Mouse (Mus musculus) kidney, postnatal 10 days (tissue): ENCODE data around the gene Knl1.
A peak's percentile ranks its signal among the peaks of the same experiment; 100 is the strongest.

ENCODE experiments used
- DNase-seq: peaks from one replicate; pipeline ENCODE4 v3.0.0; 2021; ENCODE audit warnings: mixed read lengths

The Knl1 gene

DNA sequence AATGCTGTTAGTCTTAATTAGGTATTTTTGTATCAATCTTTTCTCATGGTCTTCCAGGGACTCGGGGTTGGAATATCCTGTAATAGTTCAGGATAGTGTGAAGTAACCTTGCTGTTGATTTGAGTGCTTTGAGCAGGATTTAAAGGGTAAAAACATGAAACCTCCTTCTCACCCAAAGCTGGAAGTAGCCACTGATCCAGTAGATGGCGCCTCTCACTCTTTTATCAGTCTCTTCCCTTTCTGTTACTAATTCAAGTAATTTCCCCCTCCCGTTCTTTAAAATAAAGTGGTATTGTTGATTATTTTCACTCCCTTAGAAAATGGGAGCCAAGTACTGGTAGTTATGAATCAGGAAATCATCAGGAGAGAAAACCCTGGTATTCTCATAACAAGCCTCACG, 6.0 kb upstream of the Knl1 start:
- DNase-seq = peak; percentile 60

DNA sequence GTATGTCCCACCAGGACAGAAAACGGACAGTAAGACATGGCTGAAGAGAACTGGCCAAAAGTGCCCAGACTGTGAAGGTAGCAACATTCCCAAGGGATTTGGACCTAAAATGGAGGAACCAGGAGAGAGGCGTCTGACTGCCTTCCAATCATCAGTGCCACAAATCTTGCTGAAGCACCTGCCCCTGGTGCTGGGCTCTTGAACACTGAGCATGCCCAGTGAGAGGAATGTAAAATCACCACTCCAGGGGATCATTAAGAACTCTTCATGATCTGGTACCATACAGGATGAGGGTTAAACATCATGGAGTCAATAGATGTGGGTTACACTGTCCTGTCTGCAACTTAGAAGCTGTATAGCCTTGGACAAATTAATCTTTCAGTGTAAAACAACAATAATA, 1.8 kb upstream of the Knl1 start:
- DNase-seq = no peak

DNA sequence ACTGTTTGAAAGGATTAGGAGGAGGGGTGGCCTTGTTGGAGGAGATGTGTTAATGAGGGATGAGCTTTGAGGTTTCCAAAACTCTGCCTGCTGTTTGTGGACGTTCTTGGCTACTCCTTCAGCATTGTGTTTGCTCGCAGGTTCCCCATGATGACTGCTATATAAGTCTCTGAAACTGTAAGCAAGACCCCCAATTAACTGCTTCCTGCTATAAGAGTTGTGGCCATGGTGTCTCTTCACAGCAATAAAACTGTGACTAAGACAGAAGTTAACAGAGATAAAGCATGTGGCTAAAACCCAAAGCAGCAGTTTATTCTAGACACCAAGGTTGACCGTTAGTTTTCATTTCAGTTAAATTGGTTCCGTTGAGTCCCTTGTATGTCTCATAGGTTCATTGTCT, 930 bp downstream of the Knl1 start:
- no peak for DNase-seq

DNA sequence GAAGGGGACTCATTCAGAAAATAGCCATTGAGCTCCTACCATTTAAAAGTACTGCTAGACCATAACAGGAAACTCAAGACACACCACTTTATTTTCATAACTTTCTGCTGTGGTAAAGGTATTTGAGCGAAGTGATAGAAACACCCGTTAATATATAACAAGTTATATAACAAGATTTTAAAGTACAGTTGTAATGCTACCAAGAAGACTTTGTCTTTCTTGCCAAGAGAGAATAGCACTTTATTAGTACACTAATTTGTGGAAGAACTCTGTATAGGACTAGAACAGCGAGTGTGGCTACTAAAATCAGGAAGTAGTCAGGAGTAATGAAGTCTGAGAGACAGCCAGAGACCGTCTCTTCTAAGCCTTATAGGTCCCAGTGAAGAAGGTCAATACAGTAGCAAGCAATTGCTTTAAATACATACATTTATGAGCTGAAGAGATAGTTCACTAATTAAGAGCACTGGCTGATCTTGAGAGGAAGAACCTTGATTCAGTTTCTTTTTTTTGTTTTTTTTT, 3.3 kb downstream of the Knl1 start:
- no peak for DNase-seq

DNA sequence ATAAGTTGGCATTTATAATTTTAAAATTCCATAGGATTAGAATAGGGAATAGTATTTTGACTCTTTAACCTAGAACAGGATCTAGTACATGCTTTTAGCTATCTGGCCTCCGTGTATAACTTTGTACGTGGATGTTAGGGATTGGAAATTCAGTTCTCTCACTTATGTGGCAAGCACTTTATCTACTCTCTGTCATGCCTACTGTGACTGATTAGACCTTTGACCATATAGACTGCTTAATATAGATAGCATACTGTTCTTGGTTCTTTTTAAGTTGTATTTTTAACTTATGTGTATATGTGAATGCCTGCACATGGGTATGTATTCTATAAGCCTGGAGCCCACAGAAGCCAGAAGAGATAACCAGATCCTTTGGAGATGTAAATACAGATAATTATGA, 13.2 kb downstream of the Knl1 start:
- DNase-seq = no peak

DNA sequence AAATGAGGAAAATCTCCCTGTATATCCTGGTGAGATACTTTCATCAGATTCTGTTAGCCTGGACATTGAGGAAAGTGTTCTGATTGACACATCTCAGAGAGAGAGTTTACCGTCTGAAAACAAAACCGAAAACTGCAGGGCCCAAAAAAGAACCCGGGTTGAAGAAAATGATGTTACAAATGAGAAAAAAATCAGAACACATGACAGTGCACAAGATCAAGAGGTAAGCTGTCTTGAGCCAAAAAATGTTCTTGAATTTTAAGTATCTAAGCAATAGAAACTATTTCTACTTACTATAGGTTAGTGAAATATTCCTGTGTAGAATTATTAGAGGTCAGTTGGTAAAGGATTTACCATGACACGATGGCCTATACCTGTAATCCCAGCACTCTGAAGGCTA, 25.5 kb downstream of the Knl1 start:
- no peak for DNase-seq

DNA sequence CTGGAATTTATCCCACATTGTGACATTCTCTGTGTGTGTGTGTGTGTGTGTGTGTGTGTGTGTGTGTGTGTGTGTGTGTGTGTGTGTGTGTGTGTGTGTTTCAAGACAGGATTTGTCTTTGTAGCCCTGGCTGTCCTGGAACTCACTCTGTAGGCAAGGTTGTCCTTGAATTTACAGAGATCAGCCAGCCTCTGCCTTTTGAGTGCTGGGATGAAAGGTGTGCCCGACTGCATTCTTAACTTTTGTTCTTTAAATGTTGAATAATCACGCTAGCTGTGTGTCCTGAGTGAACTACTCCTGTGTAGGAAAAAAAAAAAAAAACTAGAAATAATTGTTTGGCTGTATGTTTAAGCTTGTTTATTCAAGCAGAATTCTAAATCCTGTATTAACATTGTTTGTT, 39.2 kb downstream of the Knl1 start:
- no peak for DNase-seq

DNA sequence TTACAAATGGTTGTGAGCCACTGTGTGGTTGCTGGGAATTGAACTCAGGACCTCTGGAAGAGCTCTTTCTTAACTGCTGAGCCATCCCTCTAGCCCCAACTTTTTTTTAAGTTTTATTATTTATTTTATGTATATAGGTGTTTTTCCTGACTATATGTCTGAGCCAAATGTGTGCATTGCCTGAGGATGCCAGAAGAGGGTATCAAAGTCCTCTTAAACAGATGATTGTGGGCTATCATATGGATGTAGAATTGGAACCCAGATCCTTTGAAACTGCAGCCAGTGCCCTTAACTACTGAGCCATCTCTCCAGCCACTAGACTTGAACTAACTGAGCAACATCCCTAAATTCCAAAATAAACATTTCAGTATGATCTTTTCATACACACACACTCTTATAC, 54.6 kb downstream of the Knl1 start:
- DNase-seq = no peak

DNA sequence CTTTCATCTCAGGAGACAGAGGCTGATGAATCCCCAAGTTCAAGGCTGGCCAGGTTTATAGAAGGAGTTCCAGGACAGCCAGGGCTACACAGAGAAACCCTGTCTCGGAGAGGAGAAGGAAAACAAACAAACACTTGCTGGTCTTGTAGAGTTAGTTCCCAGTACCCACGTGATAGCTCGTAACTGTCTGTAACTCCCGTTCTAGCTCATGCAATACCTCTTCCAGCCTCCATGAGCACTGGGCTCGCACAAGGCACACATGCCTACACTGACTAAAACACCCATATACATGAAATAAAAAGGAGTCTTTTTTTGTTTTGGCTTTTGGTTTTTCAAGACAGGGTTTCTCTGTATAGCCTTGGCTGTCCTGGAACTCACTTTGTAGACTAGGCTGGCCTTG, 59.7 kb downstream of the Knl1 start:
- no peak for DNase-seq

DNA sequence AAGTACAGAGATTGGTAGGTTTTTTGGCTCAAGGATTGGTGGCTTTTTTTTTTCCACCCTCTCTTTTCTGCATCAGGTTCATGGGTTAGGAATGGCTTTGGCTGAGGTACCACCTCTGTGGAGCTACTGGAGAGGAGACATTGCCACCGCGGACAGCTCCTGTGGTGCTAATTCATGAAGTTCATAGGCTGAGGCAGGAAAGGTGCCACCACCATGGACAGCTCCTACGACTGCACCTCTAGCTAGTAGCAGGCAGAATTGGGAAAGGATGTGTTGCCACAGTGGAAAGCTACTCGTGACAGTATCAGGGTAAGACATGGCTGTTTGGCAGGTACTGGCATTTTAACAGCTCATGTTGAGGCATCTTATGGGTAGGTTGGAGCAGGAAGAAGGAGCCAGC, 61.6 kb downstream of the Knl1 start:
- peak; percentile 73 for DNase-seq

DNA sequence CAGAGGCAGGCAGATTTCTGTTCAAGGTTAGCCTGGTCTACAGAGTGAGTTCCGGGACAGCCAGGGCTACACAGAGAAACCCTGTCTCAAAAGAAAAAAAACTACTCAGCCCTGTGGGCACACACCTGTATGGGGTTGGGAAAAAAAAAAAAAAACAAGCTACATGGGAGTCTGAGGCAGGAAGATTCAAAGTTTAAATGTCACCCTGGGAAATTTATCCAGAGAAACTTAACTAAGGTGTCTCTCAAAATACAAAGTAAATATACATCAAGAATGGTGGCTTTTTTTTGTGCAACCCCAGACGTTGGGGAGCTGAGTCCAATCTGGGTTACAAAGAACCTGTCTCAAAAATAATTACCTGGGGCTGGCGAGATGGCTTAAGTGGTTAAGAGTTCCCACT, 64.1 kb downstream of the Knl1 start:
- no peak for DNase-seq

DNA sequence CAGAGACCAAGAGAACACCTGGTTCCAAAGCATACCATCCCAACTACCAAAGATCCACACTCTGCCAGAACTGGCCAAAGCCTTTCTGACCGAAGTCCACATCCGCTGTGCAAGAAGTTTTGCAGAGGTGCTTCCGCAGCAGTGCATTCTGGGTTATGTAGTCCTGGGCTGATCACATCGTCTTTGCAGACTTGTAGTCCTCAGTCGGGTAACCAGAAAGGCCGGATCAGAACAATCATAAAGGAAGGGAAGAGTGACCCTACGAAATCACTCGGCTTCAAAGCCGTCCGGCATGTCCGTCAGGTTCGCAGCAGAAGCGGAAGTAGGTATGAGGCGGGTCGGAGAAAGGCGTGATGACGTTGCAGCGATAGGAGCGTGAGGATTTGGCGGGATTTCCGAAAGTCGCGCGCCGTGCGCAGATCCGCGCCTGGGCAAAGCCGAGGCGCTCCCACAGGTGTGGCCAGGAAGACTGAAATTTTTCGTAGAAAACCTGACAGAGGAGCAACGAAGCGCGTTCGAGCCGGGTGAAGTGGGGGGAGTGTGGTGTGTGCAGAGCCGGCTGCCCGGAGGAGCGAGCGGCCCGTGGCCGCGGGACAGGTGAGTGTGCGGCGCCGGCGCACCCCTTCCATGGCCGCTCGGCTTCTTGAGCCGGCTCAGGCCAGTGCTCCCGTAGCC, 65.7 kb downstream of the Knl1 start, which contains the start of gene Rad51:
TSS of gene Rad51 (plus strand) at position 356 of the 675 bp plus-strand sequence.
- peak; percentile 92 for DNase-seq

DNA sequence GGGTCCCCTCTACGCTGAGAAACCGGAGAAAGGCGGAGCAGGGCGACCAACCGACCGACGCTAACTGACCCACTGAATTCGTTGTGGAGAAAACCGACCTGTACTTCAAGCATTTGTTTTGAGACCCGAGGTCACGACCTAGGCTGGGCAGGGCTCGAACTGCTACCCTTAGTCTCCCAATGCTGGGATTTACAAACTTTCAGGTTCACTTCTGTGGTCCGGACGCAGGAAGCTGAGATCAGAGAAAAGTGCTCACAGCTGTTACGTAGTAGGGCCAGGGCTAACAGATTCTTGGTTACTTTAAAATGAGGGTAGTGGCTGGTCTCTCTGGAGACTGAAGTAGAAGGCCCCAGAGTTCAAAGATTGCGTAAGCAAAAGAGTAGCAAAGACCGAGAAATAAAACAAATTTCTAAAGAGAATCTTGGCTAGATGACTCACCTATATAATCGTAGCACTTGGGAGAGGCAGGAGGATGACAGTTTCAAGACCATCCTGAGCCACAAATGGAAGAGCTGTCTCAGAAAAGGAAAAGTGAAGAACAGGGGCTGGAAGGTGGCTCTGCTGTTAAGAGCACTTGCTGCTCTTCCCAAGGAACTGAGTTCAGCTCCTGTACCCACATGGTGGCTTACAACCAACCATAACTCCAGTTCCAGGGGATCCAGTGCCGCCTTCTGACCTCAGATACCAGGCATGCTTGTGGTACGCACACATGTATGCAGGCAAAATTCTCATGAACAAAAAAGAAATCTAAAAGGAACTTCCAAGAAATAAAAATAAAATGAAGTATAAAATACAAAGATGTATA, 66.4 kb downstream of the Knl1 start:
- DNase-seq = no peak

DNA sequence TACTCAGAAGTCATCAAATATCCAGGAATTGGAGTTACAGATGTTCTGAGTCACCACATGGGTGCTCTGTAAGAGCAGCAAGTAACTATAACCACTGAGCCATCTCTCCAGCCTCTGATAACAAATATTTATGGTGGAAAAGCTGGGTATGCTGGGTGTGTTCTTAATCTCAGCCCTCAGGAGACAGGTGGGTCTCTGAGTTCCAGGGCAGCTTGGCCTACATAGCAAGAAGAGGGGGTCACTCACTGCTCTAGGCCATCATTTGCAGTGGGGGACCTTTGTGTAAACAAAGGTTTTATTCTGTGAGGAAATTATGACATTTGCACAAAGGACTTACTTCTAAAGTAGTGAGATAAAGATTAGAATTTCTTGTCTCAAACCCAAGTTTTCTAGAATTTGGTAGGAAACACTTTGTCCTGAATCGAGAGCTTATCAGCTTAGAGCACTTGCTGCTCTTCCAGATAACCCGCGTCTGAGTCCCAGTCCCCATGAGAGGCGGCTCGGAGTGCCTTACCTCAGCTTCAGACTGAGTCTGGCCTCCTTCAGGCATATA, 89.5 kb downstream of the Knl1 start:
- no peak for DNase-seq

DNA sequence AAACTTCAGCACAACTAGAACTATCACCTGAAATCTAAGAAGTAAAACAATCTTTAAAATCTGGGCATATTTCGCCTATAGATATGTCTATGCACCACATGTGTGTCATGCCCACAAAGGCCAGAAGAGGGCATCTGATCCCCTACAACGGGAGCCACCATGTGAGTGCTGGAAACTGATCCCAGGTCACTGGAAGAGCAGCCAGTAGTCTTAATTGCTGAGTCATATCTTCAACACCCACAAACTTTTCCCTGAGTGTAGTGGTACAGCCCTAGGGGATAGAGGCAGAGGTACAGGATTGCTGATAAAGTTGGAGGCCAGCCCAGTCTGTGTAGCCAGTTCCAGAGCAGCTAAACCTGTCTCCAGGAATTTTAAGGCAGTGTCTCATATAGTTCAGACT, 98.3 kb downstream of the Knl1 start:
- DNase-seq = peak; percentile 34

DNA sequence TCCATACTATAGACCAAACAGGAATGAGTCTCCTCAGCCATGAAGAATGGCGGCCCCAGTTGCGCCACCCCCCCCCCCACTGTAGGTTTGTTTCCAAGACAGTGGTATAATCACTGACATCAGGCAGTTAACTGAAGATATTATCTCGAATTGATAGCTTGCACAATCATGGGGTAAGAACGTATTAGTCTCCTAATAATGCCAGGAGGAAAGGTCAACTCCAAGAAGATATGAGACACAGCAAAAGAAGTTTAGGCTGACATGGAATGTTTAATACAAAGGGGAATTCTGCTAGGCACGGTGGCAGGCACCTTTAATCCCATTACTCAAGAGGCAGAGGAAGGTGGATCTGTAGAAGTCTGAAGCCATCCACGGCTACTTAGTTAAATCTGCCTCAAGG, 99.5 kb downstream of the Knl1 start:
- DNase-seq = no peak

DNA sequence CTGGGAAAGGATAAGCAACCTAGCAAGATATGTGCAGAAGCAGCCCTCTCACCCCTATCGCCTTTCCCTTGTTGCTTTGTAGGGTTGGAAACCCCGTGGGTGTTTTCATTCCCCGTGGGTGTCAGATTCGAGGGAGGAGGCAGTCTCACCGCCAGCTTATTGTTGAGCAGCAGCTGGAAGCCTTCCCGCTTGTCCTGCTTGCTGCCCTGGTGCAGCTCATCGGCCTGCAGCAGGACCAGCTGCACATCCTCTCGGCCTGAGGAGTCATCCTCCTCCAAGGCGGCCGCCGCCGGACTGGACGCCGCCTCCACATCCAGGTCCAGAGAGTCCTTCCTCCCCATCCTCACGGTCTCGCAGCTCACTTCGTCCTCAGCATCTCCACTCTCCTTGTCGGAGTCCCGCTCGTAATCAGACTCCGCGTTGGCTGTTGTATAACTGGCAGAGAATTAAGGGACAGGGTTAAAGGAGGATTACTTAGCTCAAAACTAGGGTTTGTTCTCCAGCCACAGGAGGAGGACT, 100.3 kb downstream of the Knl1 start:
- peak; percentile 49 for DNase-seq

DNA sequence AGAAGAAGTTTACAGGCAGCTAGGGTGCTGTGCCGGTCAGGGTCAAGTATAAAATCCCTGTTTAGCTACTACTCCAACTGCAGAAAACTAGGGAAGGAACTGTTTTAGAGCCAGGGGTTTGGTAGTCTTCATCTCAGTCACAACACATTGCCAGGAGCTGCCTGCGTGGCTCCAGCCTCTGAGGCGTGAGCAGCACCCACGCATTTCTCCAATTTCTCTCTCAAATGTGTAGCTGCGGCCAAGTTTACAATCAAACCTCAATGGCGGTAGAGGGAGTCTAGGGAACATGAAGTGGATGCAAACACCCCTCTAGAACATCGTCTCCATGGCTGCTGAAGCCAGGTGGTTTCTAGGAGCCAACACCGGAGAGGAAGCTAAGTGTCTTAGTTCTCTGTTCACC, 100.9 kb downstream of the Knl1 start:
- DNase-seq = no peak

DNA sequence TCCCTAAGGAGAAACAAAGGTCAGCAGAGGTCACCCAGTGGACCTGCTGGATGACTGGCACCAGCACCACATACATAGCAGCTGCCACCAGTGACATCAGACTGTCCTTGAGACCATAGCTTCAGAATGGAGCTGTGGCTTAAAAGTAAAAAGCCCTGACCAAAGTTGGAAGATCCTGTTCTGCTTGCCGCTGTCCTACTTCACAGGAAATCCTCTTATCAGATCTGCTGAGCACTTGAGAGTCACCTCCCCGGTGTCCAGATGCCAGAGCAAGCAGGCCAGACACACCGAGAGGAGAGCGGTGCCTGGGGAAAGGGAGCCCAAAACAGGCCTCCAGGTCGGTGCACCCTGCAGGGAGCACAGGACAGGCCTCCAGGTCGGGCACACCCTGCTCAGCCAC, 105.3 kb downstream of the Knl1 start:
- no peak for DNase-seq

DNA sequence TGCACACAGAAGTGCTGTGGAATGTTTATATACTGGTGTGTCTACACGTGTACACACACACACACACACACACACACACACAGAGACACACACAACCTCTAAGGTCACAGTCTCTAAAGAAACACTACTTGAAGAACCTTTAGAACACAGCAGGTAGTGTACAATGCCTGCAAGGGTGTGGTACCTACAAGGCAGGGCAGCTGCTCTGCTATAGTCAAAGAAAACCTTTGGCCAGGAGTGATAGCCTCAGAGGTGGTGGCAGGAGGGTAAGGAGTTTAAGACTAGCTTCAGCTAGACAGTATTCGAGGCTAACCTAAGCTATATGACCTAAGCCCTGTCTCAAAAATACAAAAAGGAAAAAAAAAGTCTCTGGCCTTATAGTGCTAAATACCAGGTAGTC, 107.8 kb downstream of the Knl1 start:
- no peak for DNase-seq
